Mouse (Mus musculus): ENCODE data around the gene Rwdd2a. TPM values are rescaled to one million over a fixed set of nuclear protein-coding genes. Genes with fewer than 3 reads are reported as not detected.

Rwdd2a gene
- polyA plus RNA-seq, 1 experiment from 2014 or later, result 4.1 TPM

GRCm38 (mm10) chr9:86605776-86606175 is 34.0 kb downstream of the Rwdd2a start:
- no peak overlapping the region for H3K27ac ChIP-seq (ENCODE audit: low read length)

GRCm38 (mm10) chr9:86612091-86612490 is 40.3 kb downstream of the Rwdd2a start:
- no peak for ATAC-seq (ENCODE audit: insufficient number of reproducible peaks, insufficient read depth, low FRiP score, low read depth)

More at GRCm38 (mm10) chr9:86605776-86606175, 34.0 kb downstream of the Rwdd2a start:
- no peak for ATAC-seq (ENCODE audit: insufficient number of reproducible peaks, insufficient read depth, low FRiP score, low read depth)
- 72% methylated on average over 6 of the region's 6 CpGs for WGBS
- no peak overlapping the region for H3K4me3 ChIP-seq (ENCODE audit: low read depth, low read length)
- peaks cover 6% of the 10 kb centered on the region; the same call in 1 of the 2 replicates for H3K4me1 ChIP-seq (ENCODE audit: control insufficient read depth, insufficient read depth, low read length)
- H3K36me3 ChIP-seq (ENCODE audit: control insufficient read depth, insufficient read depth, low read length), result no peaks in the 10 kb centered on the region
- no peaks in the 10 kb centered on the region for H3K27me3 ChIP-seq (ENCODE audit: control insufficient read depth, insufficient read depth, low read length)
- no peaks in the 10 kb centered on the region for H3K9me3 ChIP-seq (ENCODE audit: control insufficient read depth, low read depth, low read length)
- H3K4me2 ChIP-seq (replicated peaks; ENCODE audit: low read depth, low read length), result no peak overlapping the region
- H3K9ac ChIP-seq (replicated peaks; ENCODE audit: low read depth, low read length), result no peak overlapping the region

GRCm38 (mm10) chr9:86615765-86616164 is 44.0 kb downstream of the Rwdd2a start:
- Histone ChIP-seq H3K36me3 (ENCODE audit: control insufficient read depth, insufficient read depth, low read length) (no peaks in the 10 kb centered on the region), H3K4me1 (ENCODE audit: control insufficient read depth, insufficient read depth, low read length) (no peaks in the 10 kb centered on the region), H3K9ac (replicated peaks; ENCODE audit: low read depth, low read length) (no peak overlapping the region), H3K27me3 (ENCODE audit: control insufficient read depth, insufficient read depth, low read length) (no peaks in the 10 kb centered on the region), H3K4me2 (replicated peaks; ENCODE audit: low read depth, low read length) (no peak overlapping the region), H3K4me3 (ENCODE audit: low read depth, low read length) (no peak overlapping the region), H3K9me3 (ENCODE audit: control insufficient read depth, low read depth, low read length) (no peaks in the 10 kb centered on the region), H3K27ac (ENCODE audit: low read length) (no peak overlapping the region)
- WGBS, result 81% methylated on average over 1 of the region's 1 CpGs
- no peak for ATAC-seq (ENCODE audit: insufficient number of reproducible peaks, insufficient read depth, low FRiP score, low read depth)

More at GRCm38 (mm10) chr9:86612091-86612490, 40.3 kb downstream of the Rwdd2a start:
- Histone ChIP-seq H3K9ac (replicated peaks; ENCODE audit: low read depth, low read length) (no peak overlapping the region), H3K27me3 (ENCODE audit: control insufficient read depth, insufficient read depth, low read length) (no peaks in the 10 kb centered on the region), H3K27ac (ENCODE audit: low read length) (no peak overlapping the region), H3K4me1 (ENCODE audit: control insufficient read depth, insufficient read depth, low read length) (no peaks in the 10 kb centered on the region), H3K4me2 (replicated peaks; ENCODE audit: low read depth, low read length) (no peak overlapping the region), H3K4me3 (ENCODE audit: low read depth, low read length) (no peak overlapping the region), H3K36me3 (ENCODE audit: control insufficient read depth, insufficient read depth, low read length) (no peaks in the 10 kb centered on the region), H3K9me3 (ENCODE audit: control insufficient read depth, low read depth, low read length) (no peaks in the 10 kb centered on the region)
- WGBS, result 90% methylated on average over 4 of the region's 4 CpGs

- H3K4me1 ChIP-seq (ENCODE audit: control insufficient read depth, insufficient read depth, low read length), result no peaks in the 10 kb centered on the region
- H3K36me3 ChIP-seq (ENCODE audit: control insufficient read depth, insufficient read depth, low read length), result no peaks in the 10 kb centered on the region
- H3K9me3 ChIP-seq (ENCODE audit: control insufficient read depth, low read depth, low read length), result no peaks in the 10 kb centered on the region
- no peak overlapping the region for H3K4me3 ChIP-seq (ENCODE audit: low read depth, low read length)
- no peak overlapping the region for H3K4me2 ChIP-seq (replicated peaks; ENCODE audit: low read depth, low read length)
- 74% methylated on average over 7 of the region's 7 CpGs for WGBS
- no peak overlapping the region for H3K27ac ChIP-seq (ENCODE audit: low read length)
- H3K27me3 ChIP-seq (ENCODE audit: control insufficient read depth, insufficient read depth, low read length), result no peaks in the 10 kb centered on the region
- no peak for ATAC-seq (ENCODE audit: insufficient number of reproducible peaks, insufficient read depth, low FRiP score, low read depth)
- no peak overlapping the region for H3K9ac ChIP-seq (replicated peaks; ENCODE audit: low read depth, low read length)
These were observed 46.2 kb downstream of the Rwdd2a start for GRCm38 (mm10) chr9:86617837-86618492.

GRCm38 (mm10) chr9:86619341-86620139 is 47.7 kb downstream of the Rwdd2a start:
- ATAC-seq (ENCODE audit: insufficient number of reproducible peaks, insufficient read depth, low FRiP score, low read depth), result no peak

GRCm38 (mm10) chr9:86622062-86622461 is 50.3 kb downstream of the Rwdd2a start:
- Histone ChIP-seq H3K9me3 (ENCODE audit: control insufficient read depth, low read depth, low read length) (no peaks in the 10 kb centered on the region), H3K36me3 (ENCODE audit: control insufficient read depth, insufficient read depth, low read length) (no peaks in the 10 kb centered on the region), H3K9ac (replicated peaks; ENCODE audit: low read depth, low read length) (no peak overlapping the region), H3K27me3 (ENCODE audit: control insufficient read depth, insufficient read depth, low read length) (no peaks in the 10 kb centered on the region), H3K27ac (ENCODE audit: low read length) (no peak overlapping the region), H3K4me2 (replicated peaks; ENCODE audit: low read depth, low read length) (no peak overlapping the region), H3K4me3 (ENCODE audit: low read depth, low read length) (no peak overlapping the region), H3K4me1 (ENCODE audit: control insufficient read depth, insufficient read depth, low read length) (no peaks in the 10 kb centered on the region)
- WGBS, result 68% methylated on average over 2 of the region's 2 CpGs
- ATAC-seq (ENCODE audit: insufficient number of reproducible peaks, insufficient read depth, low FRiP score, low read depth), result no peak

More at GRCm38 (mm10) chr9:86619341-86620139, 47.7 kb downstream of the Rwdd2a start:
- no peaks in the 10 kb centered on the region for H3K36me3 ChIP-seq (ENCODE audit: control insufficient read depth, insufficient read depth, low read length)
- no peaks in the 10 kb centered on the region for H3K4me1 ChIP-seq (ENCODE audit: control insufficient read depth, insufficient read depth, low read length)
- H3K4me2 ChIP-seq (replicated peaks; ENCODE audit: low read depth, low read length), result no peak overlapping the region
- H3K9me3 ChIP-seq (ENCODE audit: control insufficient read depth, low read depth, low read length), result no peaks in the 10 kb centered on the region
- H3K27me3 ChIP-seq (ENCODE audit: control insufficient read depth, insufficient read depth, low read length), result no peaks in the 10 kb centered on the region
- no peak overlapping the region for H3K27ac ChIP-seq (ENCODE audit: low read length)
- no peak overlapping the region for H3K9ac ChIP-seq (replicated peaks; ENCODE audit: low read depth, low read length)
- H3K4me3 ChIP-seq (ENCODE audit: low read depth, low read length), result no peak overlapping the region
- WGBS, result 85% methylated on average over 10 of the region's 10 CpGs

GRCm38 (mm10) chr9:86624039-86624438 is 52.2 kb downstream of the Rwdd2a start:
- Histone ChIP-seq H3K9me3 (ENCODE audit: control insufficient read depth, low read depth, low read length) (no peaks in the 10 kb centered on the region), H3K9ac (replicated peaks; ENCODE audit: low read depth, low read length) (no peak overlapping the region), H3K36me3 (ENCODE audit: control insufficient read depth, insufficient read depth, low read length) (no peaks in the 10 kb centered on the region), H3K4me1 (ENCODE audit: control insufficient read depth, insufficient read depth, low read length) (no peaks in the 10 kb centered on the region), H3K4me2 (replicated peaks; ENCODE audit: low read depth, low read length) (no peak overlapping the region), H3K4me3 (ENCODE audit: low read depth, low read length) (no peak overlapping the region), H3K27ac (ENCODE audit: low read length) (no peak overlapping the region), H3K27me3 (ENCODE audit: control insufficient read depth, insufficient read depth, low read length) (no peaks in the 10 kb centered on the region)
- no peak for ATAC-seq (ENCODE audit: insufficient number of reproducible peaks, insufficient read depth, low FRiP score, low read depth)
- 88% methylated on average over 12 of the region's 12 CpGs for WGBS
